Mouse (Mus musculus): ENCODE measurements around the gene Cant1. TPM values are rescaled to one million over a fixed set of nuclear protein-coding genes. Genes with fewer than 3 reads are reported as not detected.

The Cant1 gene
- polyA plus RNA-seq, 1 experiment from 2014 or later: 24.9 TPM

DNA sequence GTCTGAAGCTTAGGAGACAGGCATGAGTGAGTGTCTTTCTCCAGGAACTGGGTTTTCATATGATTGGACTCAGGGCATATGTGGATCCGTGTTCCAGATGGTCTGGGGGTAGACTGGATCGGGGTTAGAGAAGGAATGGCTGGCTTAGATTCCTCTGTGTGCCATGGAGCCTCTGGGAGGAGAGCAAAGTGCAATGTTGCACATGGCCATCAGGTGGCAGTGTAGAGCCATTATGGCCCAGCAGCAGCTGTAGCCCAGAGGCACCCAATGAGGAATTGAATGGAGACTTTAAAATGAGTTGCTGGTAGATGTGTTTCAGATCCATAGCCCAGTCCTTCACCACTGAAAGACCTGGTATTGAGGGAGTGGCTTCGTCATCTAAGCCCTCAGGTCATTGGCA lies 27.0 kb upstream of the Cant1 start:
- WGBS: 18% methylated on average over 3 of the region's 3 CpGs
- Histone ChIP-seq H3K27ac (no peak overlapping the region), H3K4me2 (no peak overlapping the region)

DNA sequence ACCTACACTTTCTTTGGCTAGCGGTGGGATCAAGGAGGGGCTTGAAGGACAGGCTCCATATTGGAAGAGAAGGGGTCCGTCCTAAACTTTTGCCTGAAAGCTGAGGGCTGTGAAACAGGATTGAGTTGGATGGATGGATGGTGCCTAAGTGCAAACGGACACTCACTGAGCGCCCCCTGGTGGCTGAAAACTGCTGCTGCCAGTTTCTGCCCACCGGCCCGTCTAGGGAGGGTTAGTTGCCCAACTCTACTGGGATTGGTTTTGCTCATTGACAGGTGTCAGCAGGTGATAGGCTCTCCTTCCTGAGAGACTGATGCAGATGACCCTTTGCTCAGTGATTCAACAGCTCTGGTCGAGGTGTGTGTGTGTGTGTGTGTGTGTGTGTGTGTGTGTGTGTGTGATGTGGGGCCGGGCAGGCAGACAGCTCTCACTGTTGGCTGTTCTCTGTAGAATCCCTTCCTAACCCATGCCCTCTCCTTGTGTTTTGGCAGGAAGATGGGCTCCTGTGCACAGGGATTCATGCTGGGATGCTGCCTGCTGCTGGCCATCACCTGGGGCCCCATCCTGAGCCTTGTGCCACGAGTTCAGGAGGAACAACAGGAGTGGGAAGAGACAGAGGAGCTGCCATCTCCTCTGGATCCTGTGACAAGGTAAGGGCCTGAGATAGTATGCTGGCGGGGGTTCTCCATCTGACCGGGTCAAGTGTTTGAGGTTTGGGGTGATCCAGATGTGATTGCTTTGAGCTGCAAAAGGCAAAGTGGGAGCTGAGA lies 24.5 kb upstream of the Cant1 start:
- no peak overlapping the region for H3K27ac ChIP-seq
- no peak for ATAC-seq (ENCODE audit: low FRiP score)
- no peak overlapping the region for H3K9ac ChIP-seq
- H3K9me3 ChIP-seq: no peaks in the 10 kb centered on the region
- no peaks in the 10 kb centered on the region for H3K36me3 ChIP-seq
- H3K27me3 ChIP-seq: peaks cover 19% of the 10 kb centered on the region
- WGBS: 33% methylated on average over 11 of the region's 11 CpGs
- H3K4me1 ChIP-seq (replicated peaks): peaks cover 24% of the 10 kb centered on the region
- H3K4me3 ChIP-seq: no peak overlapping the region
- H3K4me2 ChIP-seq: no peak overlapping the region

More for the DNA sequence above, 27.0 kb upstream of the Cant1 start:
- no peak overlapping the region for H3K4me3 ChIP-seq
- peaks cover 20% of the 10 kb centered on the region for H3K27me3 ChIP-seq
- no peaks in the 10 kb centered on the region for H3K36me3 ChIP-seq
- ATAC-seq (ENCODE audit: low FRiP score): peak; percentile 26; the same call in 1 of the 2 replicates
- peaks cover 4% of the 10 kb centered on the region for H3K4me1 ChIP-seq (replicated peaks)
- no peaks in the 10 kb centered on the region for H3K9me3 ChIP-seq
- no peak overlapping the region for H3K9ac ChIP-seq

DNA sequence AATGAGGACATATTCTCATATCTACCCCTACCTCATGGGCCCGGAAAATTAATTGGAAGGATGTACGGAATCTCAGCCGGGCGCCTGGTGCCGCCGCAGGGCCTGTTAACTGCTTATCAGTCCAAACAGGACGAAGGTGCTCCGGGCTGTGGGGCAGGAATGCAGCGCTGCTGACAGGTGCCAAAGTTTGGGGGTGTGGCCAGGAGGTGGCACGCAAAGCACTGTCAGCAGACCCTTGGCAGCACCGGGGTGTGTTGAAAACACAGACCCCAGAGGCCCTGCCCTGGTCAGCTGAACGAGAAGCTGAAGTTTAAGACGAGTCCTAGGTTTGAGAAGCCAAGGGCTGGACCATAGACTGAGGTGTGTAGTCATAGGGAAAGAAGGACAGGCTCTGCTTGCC lies 23.8 kb upstream of the Cant1 start:
- ATAC-seq (ENCODE audit: low FRiP score): 0 out of 2 replicates have a peak, but pooled peaks have one; percentile 38
- Histone ChIP-seq H3K36me3 (no peaks in the 10 kb centered on the region), H3K27ac (no peak overlapping the region), H3K4me2 (no peak overlapping the region), H3K4me3 (no peak overlapping the region), H3K9me3 (no peaks in the 10 kb centered on the region), H3K4me1 (replicated peaks) (peaks cover 31% of the 10 kb centered on the region), H3K27me3 (peaks cover 15% of the 10 kb centered on the region), H3K9ac (no peak overlapping the region)
- WGBS: 67% methylated on average over 13 of the region's 13 CpGs

DNA sequence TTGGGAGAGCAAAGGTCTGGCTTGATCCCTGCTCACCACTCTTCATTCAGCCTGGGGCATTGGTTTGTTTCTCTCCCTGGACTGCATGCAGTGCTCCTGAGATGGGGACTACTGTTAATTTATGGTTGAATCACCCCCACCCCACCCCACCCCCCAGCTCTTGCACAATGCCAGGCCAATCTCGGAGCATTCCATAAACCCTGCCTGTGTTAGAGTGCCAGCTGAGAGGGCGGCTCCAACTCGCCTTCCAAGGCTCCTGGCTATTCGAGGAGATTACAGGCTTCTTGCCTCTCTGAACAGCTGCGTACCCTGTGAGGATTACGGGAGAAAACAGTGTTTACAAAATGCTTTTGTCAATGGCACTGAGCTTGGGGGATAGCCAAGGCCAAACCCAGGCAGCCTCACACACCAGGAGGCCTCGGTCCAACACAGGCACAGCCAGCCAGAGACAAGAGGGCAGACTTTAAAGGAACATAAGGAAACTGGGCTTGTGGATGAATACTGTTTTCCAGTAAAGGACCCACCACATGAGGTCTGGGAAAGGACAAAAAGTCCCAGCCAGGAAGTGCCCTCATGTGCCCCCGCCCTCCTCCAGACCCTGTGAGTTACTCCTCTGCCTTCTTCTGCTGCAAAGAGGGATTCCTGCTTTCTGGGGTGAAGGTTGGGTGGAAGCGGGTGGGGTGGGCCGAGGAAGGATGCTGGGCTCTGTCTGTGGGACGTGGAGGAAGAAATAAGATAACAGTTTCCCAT lies 20.0 kb upstream of the Cant1 start:
- 0 out of 2 replicates have a peak overlapping the region, but pooled peaks have one; percentile 43 for H3K9ac ChIP-seq
- peaks cover 55% of the 10 kb centered on the region for H3K4me1 ChIP-seq (replicated peaks)
- H3K27ac ChIP-seq: peak overlapping the region; percentile 62
- ATAC-seq (ENCODE audit: low FRiP score): no peak
- no peaks in the 10 kb centered on the region for H3K36me3 ChIP-seq
- 30% methylated on average over 11 of the region's 11 CpGs for WGBS
- H3K4me2 ChIP-seq: no peak overlapping the region
- peaks cover 3% of the 10 kb centered on the region; the same call in 1 of the 2 replicates for H3K27me3 ChIP-seq
- H3K9me3 ChIP-seq: no peaks in the 10 kb centered on the region
- H3K4me3 ChIP-seq: no peak overlapping the region

DNA sequence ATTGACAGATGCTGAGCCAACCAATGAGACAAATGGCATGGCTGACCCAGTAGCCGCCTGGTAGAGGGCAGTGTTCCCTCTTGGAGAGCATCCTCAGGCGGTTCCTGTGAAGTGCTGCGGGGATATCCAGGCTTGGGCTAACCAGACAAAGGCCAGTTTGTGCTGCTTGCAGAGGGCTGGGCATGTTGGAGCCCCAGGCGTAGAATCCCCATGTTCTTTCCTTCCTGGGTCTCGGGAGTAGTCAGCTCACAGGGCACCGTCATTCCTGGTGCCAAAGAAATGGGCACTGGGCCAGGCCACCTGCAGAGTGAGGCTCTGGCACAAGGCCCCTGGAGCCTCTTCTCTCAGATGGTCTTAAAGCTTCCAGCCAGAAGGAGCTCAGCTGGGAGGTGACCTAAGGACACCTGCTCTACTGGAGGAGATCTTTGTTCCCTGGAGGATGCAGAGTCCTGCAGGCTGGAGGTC lies 17.6 kb upstream of the Cant1 start:
- no peaks in the 10 kb centered on the region for H3K36me3 ChIP-seq
- peak; percentile 63; the same call in 1 of the 2 replicates for ATAC-seq (ENCODE audit: low FRiP score)
- peak overlapping the region; percentile 56; the same call in 1 of the 2 replicates for H3K27ac ChIP-seq
- no peak overlapping the region for H3K4me3 ChIP-seq
- no peak overlapping the region for H3K4me2 ChIP-seq
- 0 out of 2 replicates have a peak, but pooled peaks cover 5% of the 10 kb centered on the region for H3K27me3 ChIP-seq
- peaks cover 61% of the 10 kb centered on the region for H3K4me1 ChIP-seq (replicated peaks)
- no peaks in the 10 kb centered on the region for H3K9me3 ChIP-seq
- H3K9ac ChIP-seq: no peak overlapping the region
- WGBS: 33% methylated on average over 6 of the region's 6 CpGs

DNA sequence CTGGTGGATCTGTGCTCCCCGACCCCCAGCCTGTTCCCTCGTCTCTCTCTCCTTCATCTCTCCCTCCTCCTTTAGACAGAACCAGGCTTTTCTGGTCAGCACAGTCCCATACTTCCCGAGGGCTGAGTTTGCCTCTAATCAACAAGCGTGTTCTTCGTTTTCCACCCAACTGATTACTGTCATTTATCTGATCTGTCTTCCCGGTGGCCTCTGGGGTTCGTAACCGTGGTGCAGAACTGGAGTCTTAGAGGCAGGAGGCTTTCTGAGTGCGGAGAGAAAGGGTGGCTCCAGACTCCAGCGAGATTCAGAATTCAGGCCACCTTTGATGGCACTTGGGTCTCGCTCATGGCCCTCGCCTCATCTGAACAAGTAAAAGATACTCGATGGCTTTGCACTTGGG lies 15.2 kb upstream of the Cant1 start:
- H3K4me2 ChIP-seq: peak overlapping the region; percentile 36
- H3K9ac ChIP-seq: no peak overlapping the region
- H3K27me3 ChIP-seq: 0 out of 2 replicates have a peak, but pooled peaks cover 8% of the 10 kb centered on the region
- no peaks in the 10 kb centered on the region for H3K36me3 ChIP-seq
- H3K27ac ChIP-seq: peak overlapping the region; percentile 40; the same call in 1 of the 2 replicates
- WGBS: 46% methylated on average over 13 of the region's 13 CpGs
- ATAC-seq (ENCODE audit: low FRiP score): no peak
- H3K9me3 ChIP-seq: no peaks in the 10 kb centered on the region
- no peak overlapping the region for H3K4me3 ChIP-seq
- H3K4me1 ChIP-seq (replicated peaks): peaks cover 62% of the 10 kb centered on the region

DNA sequence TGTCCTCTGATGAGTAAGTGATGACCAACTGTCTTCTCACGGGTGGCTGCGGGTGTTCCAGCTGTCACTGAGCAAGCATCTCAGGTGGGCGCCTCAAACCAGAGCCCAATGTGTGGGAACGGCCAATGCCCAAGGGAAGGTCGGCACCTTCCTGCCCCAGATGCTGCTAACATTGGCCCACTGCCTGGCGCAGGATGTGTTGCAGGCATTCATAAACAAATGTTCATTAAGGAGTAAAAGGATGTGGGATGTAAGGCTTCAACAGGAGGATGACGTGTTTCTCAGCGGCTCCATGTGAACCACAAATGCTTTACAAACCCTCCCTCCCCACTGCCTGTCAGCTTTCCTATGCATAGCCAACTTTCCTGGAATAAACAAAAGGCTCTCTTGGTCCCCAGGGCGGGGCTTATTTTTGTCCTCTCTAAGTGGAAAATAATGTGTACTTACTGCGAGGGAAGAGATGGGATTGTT lies 14.5 kb upstream of the Cant1 start:
- no peak for ATAC-seq (ENCODE audit: low FRiP score)
- Histone ChIP-seq H3K9ac (peak overlapping the region; percentile 24; the same call in 1 of the 2 replicates), H3K4me1 (replicated peaks) (peaks cover 62% of the 10 kb centered on the region), H3K27me3 (peaks cover 13% of the 10 kb centered on the region; the same call in 1 of the 2 replicates), H3K4me2 (peak overlapping the region; percentile 36), H3K4me3 (no peak overlapping the region), H3K36me3 (no peaks in the 10 kb centered on the region), H3K9me3 (no peaks in the 10 kb centered on the region), H3K27ac (0 out of 2 replicates have a peak overlapping the region, but pooled peaks have one; percentile 40)
- WGBS: 68% methylated on average over 10 of the region's 10 CpGs

DNA sequence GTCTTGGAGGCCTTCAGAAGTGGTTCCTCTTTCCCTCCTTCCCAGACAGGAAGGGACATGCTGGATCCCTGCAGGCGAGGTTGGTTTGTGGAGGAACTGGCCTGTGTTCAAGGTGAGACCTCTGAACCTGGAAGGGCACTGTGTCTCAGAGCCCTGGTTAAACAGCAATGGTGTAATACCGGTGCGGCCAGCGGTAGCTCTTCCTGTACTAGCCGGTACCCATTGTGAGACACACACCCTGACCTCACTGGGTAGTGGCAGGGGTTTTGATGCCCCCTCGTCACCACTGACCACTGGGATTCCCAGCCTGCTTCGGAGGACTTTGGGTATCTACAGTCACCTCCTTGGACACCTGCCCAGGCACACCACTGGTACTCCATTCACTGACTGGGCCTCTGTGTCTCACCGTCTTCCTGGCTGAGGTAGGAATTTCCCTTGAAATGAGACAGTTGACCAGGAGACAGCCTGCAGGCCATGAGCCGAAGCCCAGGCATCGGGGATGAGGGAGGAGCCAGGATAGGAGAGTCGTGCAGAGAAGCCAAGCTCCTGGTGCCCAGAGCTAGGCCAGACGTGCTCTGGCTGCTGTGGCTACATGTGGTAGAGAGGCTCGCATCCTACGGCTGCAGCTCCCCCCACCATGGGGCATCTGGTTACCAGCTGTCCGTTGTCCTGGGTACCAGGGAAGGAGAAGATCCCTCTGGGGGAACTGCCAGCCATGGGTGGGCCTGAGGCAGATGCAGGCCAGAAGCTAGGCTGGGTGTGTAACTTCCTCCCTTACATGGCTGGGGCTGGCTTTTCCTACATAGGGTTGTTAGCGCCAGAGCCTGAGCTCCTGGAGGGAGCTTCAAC lies 12.4 kb upstream of the Cant1 start:
- Histone ChIP-seq H3K4me2 (no peak overlapping the region), H3K4me3 (no peak overlapping the region), H3K9ac (peak overlapping the region; percentile 29; the same call in 1 of the 2 replicates), H3K4me1 (replicated peaks) (peaks cover 55% of the 10 kb centered on the region), H3K9me3 (no peaks in the 10 kb centered on the region), H3K27me3 (peaks cover 20% of the 10 kb centered on the region; the same call in 1 of the 2 replicates), H3K36me3 (no peaks in the 10 kb centered on the region), H3K27ac (no peak overlapping the region)
- WGBS: 76% methylated on average over 16 of the region's 16 CpGs
- ATAC-seq (ENCODE audit: low FRiP score): no peak

DNA sequence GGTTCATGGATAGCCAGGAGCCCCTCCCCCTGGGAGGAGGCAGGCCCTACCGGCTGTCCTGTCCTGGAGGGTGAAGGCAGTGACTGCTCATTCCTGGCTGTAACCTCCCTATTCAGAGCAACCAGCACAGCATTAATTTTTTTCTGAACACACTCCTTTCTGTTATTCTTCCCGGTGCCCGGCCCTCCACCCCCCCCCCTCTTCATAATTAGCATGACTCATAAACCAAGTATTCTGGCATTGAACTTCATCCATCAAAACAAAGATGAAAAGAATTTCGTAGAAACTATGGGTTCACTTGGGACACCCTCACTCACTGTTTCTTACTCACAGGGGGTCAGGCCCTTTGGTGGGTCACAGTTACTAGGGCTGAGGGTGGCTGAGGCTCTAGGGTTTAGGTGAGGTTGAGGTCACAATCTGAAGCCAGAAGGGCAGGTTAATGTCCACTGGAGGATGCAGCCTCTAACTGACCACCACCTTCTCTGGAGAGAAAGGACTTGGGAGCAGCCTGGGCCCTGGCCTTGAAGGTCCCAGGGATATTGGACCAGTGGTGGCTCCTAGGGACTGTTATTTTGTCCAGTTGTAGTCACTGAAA lies 11.5 kb upstream of the Cant1 start:
- Histone ChIP-seq H3K27ac (no peak overlapping the region), H3K4me1 (replicated peaks) (peaks cover 50% of the 10 kb centered on the region), H3K4me3 (no peak overlapping the region), H3K9me3 (no peaks in the 10 kb centered on the region), H3K27me3 (peaks cover 20% of the 10 kb centered on the region; the same call in 1 of the 2 replicates), H3K36me3 (no peaks in the 10 kb centered on the region), H3K9ac (peak overlapping the region; percentile 25; the same call in 1 of the 2 replicates), H3K4me2 (no peak overlapping the region)
- ATAC-seq (ENCODE audit: low FRiP score): no peak
- 62% methylated on average over 4 of the region's 4 CpGs for WGBS

DNA sequence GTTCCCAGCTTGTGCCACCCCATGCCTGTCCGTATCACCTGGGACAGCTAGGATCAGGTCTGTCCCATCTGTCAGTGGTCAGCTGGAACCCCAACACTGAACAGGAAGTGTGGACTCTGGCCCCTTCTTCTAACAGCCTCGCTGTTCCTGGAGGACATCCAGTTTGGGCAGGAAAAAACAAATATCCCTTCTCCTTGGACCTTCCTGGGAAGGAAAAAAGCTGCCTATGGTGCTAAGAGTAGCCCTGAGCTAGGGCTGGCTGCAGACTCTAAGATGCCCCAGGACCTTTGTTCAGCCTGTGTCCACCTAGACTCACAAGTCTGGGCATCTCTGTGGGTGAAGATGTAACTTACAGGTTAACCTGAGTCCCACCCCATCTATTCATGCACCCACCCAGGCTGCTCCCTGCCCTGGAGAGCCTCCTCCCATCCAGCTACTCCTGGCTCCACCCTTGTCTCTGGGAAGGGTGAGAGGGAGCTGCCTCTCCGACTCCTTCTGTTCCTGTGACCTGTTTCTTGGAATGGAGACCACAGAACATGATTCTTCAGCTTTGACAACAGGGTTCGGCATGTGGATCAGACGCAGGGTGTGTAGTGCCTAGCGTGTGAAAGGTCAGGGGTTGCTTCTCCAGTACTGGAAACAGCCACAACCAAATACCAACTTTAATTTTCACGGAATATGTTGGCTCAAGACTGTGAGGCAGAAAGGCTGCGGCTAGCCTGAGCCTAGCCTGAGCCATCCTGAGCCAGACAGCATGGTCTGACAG lies 10.2 kb upstream of the Cant1 start:
- peak overlapping the region; percentile 53; the same call in 1 of the 2 replicates for H3K9ac ChIP-seq
- H3K9me3 ChIP-seq: no peaks in the 10 kb centered on the region
- H3K4me1 ChIP-seq (replicated peaks): peaks cover 55% of the 10 kb centered on the region
- H3K27ac ChIP-seq: no peak overlapping the region
- no peak for ATAC-seq (ENCODE audit: low FRiP score)
- peaks cover 20% of the 10 kb centered on the region; the same call in 1 of the 2 replicates for H3K27me3 ChIP-seq
- 58% methylated on average over 8 of the region's 8 CpGs for WGBS
- H3K4me3 ChIP-seq: peak overlapping the region; percentile 24
- no peaks in the 10 kb centered on the region for H3K36me3 ChIP-seq
- peak overlapping the region; percentile 46 for H3K4me2 ChIP-seq

Measured in hindbrain, embryonic 13.5 days (tissue).